Mouse (Mus musculus) C2C12 (cell line): ENCODE measurements around the gene Olfr1318.

Experiments
- CEBPB ChIP-seq: IDR thresholded peaks from one replicate; pipeline ENCODE4 v1.6.1; 2011; ENCODE audit warnings: low read depth, mild to moderate bottlenecking, control low read depth, moderate library complexity
- CTCF ChIP-seq: IDR thresholded peaks from one replicate; pipeline ENCODE4 v1.5.1; 2011; ENCODE audit not compliant: control insufficient read depth, insufficient read depth, insufficient read length
- FOSL1 ChIP-seq: IDR thresholded peaks from one replicate; pipeline ENCODE4 v1.8.0; 2011; ENCODE audit warnings: mild to moderate bottlenecking, low read length; ENCODE audit not compliant: poor library complexity, insufficient read depth, severe bottlenecking
- MAX ChIP-seq: IDR thresholded peaks from one replicate; pipeline ENCODE4 v1.6.1; 2011; ENCODE audit warnings: mild to moderate bottlenecking, control low read depth
- MYOD1 ChIP-seq: IDR thresholded peaks from one replicate; pipeline ENCODE4 v1.6.1; 2011; ENCODE audit warnings: low read depth; ENCODE audit not compliant: control insufficient read depth, insufficient read length
- MYOG ChIP-seq: IDR thresholded peaks from one replicate; pipeline ENCODE4 v1.6.1; 2011; ENCODE audit not compliant: control insufficient read depth, insufficient read length; ENCODE audit errors: extremely low read depth
- USF1 ChIP-seq: IDR thresholded peaks from one replicate; pipeline ENCODE4 v1.6.1; 2011; ENCODE audit warnings: low read depth, mild to moderate bottlenecking, control low read depth, moderate library complexity

DNA sequence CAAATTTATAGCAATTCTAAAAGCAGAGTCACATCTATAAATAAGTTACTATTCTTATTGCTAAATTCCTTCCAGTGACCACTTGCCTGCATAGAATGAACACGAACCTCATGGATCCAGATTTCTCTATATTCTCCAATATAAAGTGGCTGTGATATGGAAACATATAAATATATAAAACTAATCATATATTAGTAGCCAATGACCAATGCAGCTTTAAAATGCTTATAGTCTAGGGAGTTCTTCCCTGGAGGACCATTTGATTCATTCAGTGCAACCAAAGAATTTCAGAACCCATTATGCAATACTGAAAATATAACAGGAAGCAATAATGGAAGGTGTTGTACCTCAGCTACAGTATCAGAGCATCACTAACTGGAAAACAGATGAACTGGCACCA lies 38.7 kb upstream of the Olfr1318 start, which contains the start of gene Olfr1315-ps1:
- no peak for TF ChIP-seq CTCF
- no peak for TF ChIP-seq FOSL1
- TF ChIP-seq USF1, result no peak
- no peak for TF ChIP-seq CEBPB
- no peak for TF ChIP-seq MYOD1
- TF ChIP-seq MAX, result no peak
- no peak for TF ChIP-seq MYOG
